Mouse (Mus musculus) brain, adult 10 weeks (tissue): ENCODE data around the gene Tuba3a. TPM values are rescaled to one million over a fixed set of nuclear protein-coding genes. Genes with fewer than 3 reads are reported as not detected.

Source experiments
- polyA plus RNA-seq: library from polyadenylated mRNA; stranded (reverse); fragments of 350-450 nt; fragmentation: Illumina TruSeq; extraction: RNeasy Lipid Tissue Mini Kit (QIAGEN cat#74804); gene quantifications from one replicate; pipeline ENCODE4 v1.2.3, GENCODE M21; 2015; ENCODE audit warnings: low read depth, low replicate concordance

Gene Tuba3a
- polyA plus RNA-seq = not detected

DNA sequence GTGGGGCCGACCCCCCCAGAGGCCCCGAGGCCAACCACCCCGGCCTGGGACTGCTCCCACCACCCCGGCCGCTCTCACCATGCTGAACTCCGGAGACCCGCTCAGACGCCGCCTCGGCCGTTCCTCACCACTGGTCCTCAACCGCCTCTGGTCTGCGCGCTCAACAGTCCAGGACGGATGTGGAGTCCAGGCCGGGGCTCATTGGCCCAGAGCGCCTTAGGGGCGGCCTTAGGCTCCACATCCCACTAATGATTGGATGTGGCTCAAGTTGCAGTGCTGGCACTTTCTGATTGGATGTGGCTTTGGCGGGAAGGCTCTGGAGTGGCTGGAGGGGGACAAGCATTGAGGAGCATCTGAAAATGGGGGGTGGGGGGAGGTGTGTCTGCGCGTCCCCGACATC lies at the start of gene Tuba3a:
Gene Tuba3a, minus strand, starts transcription at position 153 of the 400 bp plus-strand sequence.

GRCm38 (mm10) chr6:125320323-125320722 lies 34.5 kb upstream of the Tuba3a start, which contains the start of gene Scnn1a:
Gene Scnn1a, plus strand, starts transcription at chr6:125320659.

DNA sequence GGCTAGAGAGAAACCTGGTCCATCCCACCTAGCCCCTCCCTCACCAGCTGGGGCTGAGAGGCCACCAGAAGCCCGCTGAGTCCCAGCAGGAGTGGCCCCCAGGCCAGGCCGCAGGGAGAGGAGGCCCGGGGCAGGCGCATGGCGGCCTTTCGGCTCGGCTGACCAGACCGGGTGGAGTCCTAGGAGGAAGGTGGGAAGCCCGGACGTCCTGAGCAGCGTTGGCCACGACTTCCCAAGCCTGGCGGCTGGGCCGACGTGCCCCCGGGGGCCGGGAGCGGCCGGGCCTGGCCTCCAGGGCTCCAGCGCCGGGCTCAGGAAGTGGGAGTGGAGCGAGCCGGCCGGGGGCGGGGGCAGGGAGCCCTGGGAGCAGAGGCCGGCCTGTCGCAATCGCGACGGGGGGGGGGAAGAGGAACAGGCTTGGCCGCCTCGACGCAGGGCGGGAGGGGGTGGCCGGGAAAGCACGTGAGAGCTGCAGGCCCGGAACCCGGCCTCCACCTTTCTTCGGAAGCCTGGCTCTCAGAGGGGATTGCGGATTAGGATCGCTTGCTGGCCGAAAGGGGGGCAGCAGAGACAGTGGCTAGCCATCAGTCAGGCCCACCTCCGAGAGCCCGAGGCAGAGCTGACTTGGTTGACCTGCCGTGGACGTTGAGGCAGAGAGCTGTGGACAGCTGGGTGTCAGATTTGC lies 27.8 kb upstream of the Tuba3a start, which contains the start of gene Ltbr:
Gene Ltbr, minus strand, starts transcription at position 340 of the 685 bp plus-strand sequence.

DNA sequence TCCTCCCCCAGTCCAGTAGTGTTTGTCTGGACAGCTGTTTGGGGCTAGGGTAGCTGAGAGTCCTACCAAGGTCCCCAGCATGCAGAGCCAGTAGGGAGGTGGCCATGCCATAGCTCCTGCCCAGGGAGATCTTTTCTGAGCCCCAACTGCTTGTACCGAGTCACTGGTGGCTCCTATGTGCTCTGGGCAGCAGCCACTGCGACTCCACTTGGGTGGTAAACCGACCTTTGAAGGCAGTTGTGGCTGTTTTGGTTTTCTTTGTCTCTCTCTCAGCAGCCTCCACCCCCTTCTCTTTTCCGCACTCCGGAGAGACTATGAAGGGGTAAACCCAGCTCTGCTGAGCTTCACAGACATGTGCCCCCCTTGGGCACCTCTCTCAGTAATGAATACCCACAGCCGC lies 49.1 kb downstream of the Tuba3a start, which contains the start of gene Cd27:
Gene Cd27, minus strand, starts transcription at position 229 of the 400 bp plus-strand sequence.

GRCm38 (mm10) chr6:125231117-125232044 lies 54.5 kb downstream of the Tuba3a start, which contains the start of gene Tapbpl:
Gene Tapbpl, minus strand, starts transcription at chr6:125231860.

Other genes starting within 250 kb of the Tuba3a start
- 59.0 TPM for gene Ing4, start 246.3 kb downstream of the Tuba3a start, polyA plus RNA-seq
- gene Acrbp, start 236.4 kb downstream of the Tuba3a start, polyA plus RNA-seq = 11.1 TPM
- not detected for gene Lpar5, start 218.1 kb downstream of the Tuba3a start, polyA plus RNA-seq
- 73.7 TPM for gene Chd4, start 190.1 kb downstream of the Tuba3a start, polyA plus RNA-seq
- gene Nop2, start 154.1 kb downstream of the Tuba3a start, polyA plus RNA-seq = 19.9 TPM
- gene Iffo1, start 140.8 kb downstream of the Tuba3a start, polyA plus RNA-seq = 47.2 TPM
- gene Gapdh, start 119.6 kb downstream of the Tuba3a start, polyA plus RNA-seq = 3,136 TPM
- gene Ncapd2, start 94.3 kb downstream of the Tuba3a start, polyA plus RNA-seq = 21.1 TPM
- 88.5 TPM for gene Mrpl51, start 94.2 kb downstream of the Tuba3a start, polyA plus RNA-seq
- 241 TPM for gene Vamp1, start 70.5 kb downstream of the Tuba3a start, polyA plus RNA-seq
- 6.2 TPM for gene Tapbpl, start 54.2 kb downstream of the Tuba3a start, polyA plus RNA-seq
- not detected for gene Cd27, start 49.0 kb downstream of the Tuba3a start, polyA plus RNA-seq
- 11.3 TPM for gene Ltbr, start 27.8 kb upstream of the Tuba3a start, polyA plus RNA-seq
- 3.2 TPM for gene Scnn1a, start 34.6 kb upstream of the Tuba3a start, polyA plus RNA-seq
- 10.8 TPM for gene Tnfrsf1a, start 63.3 kb upstream of the Tuba3a start, polyA plus RNA-seq
- gene Plekhg6, start 94.8 kb upstream of the Tuba3a start, polyA plus RNA-seq = not detected
- gene Cd9, start 208.7 kb upstream of the Tuba3a start, polyA plus RNA-seq = 138 TPM